Mouse (Mus musculus) neural tube, embryonic 11.5 days (tissue): ENCODE results near the gene Gm28047. TPM values are rescaled to one million over a fixed set of nuclear protein-coding genes. Genes with fewer than 3 reads are reported as not detected.

Source experiments
- ATAC-seq: fragments of 200-750 bp; cut with Nextera tagmentation; 2 replicates; pipeline ENCODE4 v1.8.0; 2017; ENCODE audit warnings: moderate number of reproducible peaks, mild to moderate bottlenecking, moderate TSS enrichment, moderate library complexity; ENCODE audit not compliant: insufficient read depth, low FRiP score, low TSS enrichment
- DNase-seq: peaks from one replicate; pipeline ENCODE4 v3.0.0-alpha.2; 2015; ENCODE audit warnings: low spot score
- H3K27ac ChIP-seq: fragments of 300-500 bp; sonication (generic); 2 replicates; pipeline ENCODE4 v1.5.1; 2014; ENCODE audit warnings: low read depth, mild to moderate bottlenecking, low read length
- H3K27me3 ChIP-seq: fragments of 300-500 bp; sonication (generic); 2 replicates; pipeline ENCODE4 v1.6.1; 2014; ENCODE audit warnings: mild to moderate bottlenecking, low read length, mixed read lengths; ENCODE audit not compliant: control insufficient read depth, insufficient read depth
- H3K36me3 ChIP-seq: fragments of 300-500 bp; sonication (generic); 2 replicates; pipeline ENCODE4 v1.6.1; 2014; ENCODE audit warnings: mild to moderate bottlenecking, low read length, moderate library complexity, mixed read lengths; ENCODE audit not compliant: control insufficient read depth, insufficient read depth
- H3K4me1 ChIP-seq: fragments of 300-500 bp; sonication (generic); 2 replicates; pipeline ENCODE4 v1.6.1; 2014; ENCODE audit warnings: low read length, mixed read lengths; ENCODE audit not compliant: control insufficient read depth, insufficient read depth
- H3K4me2 ChIP-seq: fragments of 300-500 bp; sonication (generic); 2 replicates; pipeline ENCODE4 v1.6.1; 2014; ENCODE audit warnings: low read depth, mild to moderate bottlenecking, moderate library complexity
- H3K4me3 ChIP-seq: fragments of 300-500 bp; sonication (generic); 2 replicates; pipeline ENCODE4 v1.5.1; 2014; ENCODE audit warnings: low read depth, low read length
- H3K9ac ChIP-seq: fragments of 300-500 bp; sonication (generic); 2 replicates; pipeline ENCODE4 v1.6.1; 2014; ENCODE audit warnings: mild to moderate bottlenecking, low read length
- H3K9me3 ChIP-seq: fragments of 300-500 bp; sonication (generic); 2 replicates; pipeline ENCODE4 v1.6.1; 2016; ENCODE audit warnings: low read length; ENCODE audit not compliant: control insufficient read depth
- WGBS: fragments of 180-500 bp; shearing (Covaris S2); extraction: QIAGEN DNeasy Blood & Tissue Kit; methylation state at CpG from one replicate; pipeline ENCODE4 v1.1.7; 2014; 5-methylcytosine and 5-hydroxymethylcytosine counted together
- polyA plus RNA-seq: library from polyadenylated mRNA; unstranded; fragments of >200 nt; fragmentation: Nextera tagmentation; extraction: Ambion mirVana; gene quantifications from 2 replicates; pipeline ENCODE4 v1.2.1, GENCODE M21; 2014

Gm28047 gene
- polyA plus RNA-seq, 1 experiment from 2014 or later = not detected

DNA sequence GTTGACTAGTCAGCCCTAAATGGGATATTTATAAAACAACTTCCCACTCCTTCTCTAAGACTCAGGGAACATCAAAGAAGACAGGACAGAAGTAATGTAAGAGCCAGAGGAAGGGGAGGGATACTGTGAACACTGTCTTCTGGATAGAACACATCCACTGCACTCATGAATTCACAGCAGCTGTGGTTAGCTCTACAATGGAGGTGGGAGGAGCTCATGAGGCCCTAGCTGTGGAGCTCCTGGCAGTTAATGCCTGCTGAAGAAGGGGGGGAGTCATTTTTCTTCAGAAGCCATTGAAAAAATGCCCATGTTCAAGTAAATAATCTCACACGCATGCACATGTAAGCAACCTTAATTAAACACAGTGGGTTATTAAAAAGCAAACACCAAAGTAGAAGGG, 47.9 kb downstream of the Gm28047 start:
- Histone ChIP-seq H3K9me3 (no peaks in the 10 kb centered on the region), H3K4me1 (no peaks in the 10 kb centered on the region), H3K9ac (no peak overlapping the region), H3K27me3 (no peaks in the 10 kb centered on the region), H3K27ac (no peak overlapping the region), H3K4me2 (no peak overlapping the region), H3K36me3 (no peaks in the 10 kb centered on the region), H3K4me3 (no peak overlapping the region)
- WGBS = 93% methylated on average over 1 of the region's 1 CpGs
- DNase-seq (no peak), ATAC-seq (no peak)

DNA sequence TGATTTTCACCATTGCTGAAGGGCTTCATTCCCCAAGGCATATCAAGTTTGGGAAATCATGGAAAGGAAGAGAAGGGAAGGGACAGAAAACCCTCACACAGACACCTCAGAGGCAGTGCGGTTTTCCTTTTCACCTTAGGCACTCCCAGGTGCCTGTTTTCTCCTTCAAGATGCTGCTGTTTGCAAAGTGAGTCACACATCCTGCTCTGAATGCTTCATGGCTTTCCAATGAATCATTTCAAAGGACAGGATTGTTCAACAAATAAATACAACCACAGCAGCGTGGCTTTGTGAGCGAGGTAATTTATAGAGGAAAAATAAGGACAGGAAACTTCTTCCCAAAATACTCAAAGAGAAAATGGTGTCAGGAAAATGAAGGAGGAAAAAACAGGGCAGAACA, 52.8 kb downstream of the Gm28047 start:
- Histone ChIP-seq H3K4me1 (no peaks in the 10 kb centered on the region), H3K9me3 (no peaks in the 10 kb centered on the region), H3K36me3 (no peaks in the 10 kb centered on the region), H3K27me3 (no peaks in the 10 kb centered on the region), H3K4me2 (no peak overlapping the region), H3K9ac (no peak overlapping the region), H3K27ac (no peak overlapping the region), H3K4me3 (no peak overlapping the region)
- 84% methylated on average over 3 of the region's 3 CpGs for WGBS
- DNase-seq = no peak
- no peak for ATAC-seq

DNA sequence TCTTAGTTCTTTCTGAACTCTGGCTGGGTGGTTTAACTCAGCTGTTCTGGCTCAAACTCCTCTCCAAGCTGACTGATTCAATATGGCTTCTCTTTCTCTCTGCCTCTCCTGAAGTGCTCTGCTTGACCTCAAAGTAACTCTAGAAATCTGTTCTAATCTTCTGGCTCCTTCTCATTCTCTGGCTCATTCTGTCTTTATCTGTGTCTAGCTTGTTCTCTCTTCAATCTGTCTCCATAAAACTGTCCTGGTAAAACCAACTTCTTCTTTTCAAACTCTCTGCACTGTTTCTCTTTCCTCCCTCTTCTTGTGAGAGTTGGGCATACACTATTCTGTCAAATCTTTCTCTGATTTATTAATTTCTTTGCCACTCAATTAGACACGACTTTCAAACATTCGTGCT, 57.0 kb downstream of the Gm28047 start:
- ATAC-seq = no peak
- Histone ChIP-seq H3K4me1 (no peaks in the 10 kb centered on the region), H3K36me3 (no peaks in the 10 kb centered on the region), H3K4me2 (no peak overlapping the region), H3K27ac (no peak overlapping the region), H3K9me3 (no peaks in the 10 kb centered on the region), H3K27me3 (no peaks in the 10 kb centered on the region), H3K9ac (no peak overlapping the region), H3K4me3 (no peak overlapping the region)
- 87% methylated on average over 2 of the region's 2 CpGs for WGBS
- DNase-seq = no peak

DNA sequence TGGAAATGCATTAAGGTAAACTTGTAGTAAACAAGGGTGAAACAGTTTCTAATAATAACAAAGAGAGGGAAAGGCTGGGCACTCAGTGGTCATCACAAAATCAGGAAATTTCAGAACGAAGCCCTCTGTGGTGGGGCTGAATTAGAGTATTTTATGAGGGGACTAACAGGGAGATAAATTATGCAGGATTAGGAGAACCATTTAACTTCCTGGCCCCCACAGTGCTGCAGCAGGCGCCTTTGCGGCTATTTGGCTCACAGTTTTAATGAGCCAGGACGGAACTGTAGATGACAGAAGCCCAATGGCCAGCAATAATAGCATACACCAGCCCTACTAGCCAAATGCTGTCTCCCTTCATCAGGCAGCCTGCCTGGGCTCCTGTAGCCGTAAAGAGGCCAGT, 61.2 kb downstream of the Gm28047 start:
- no peak overlapping the region for H3K27ac ChIP-seq
- H3K9ac ChIP-seq = no peak overlapping the region
- DNase-seq (no peak), ATAC-seq (no peak)
- no peaks in the 10 kb centered on the region for H3K27me3 ChIP-seq
- WGBS = 82% methylated on average over 5 of the region's 5 CpGs
- H3K4me2 ChIP-seq = no peak overlapping the region
- no peaks in the 10 kb centered on the region; the same call in 1 of the 2 replicates for H3K36me3 ChIP-seq
- no peaks in the 10 kb centered on the region for H3K9me3 ChIP-seq
- H3K4me1 ChIP-seq = no peaks in the 10 kb centered on the region
- no peak overlapping the region for H3K4me3 ChIP-seq

DNA sequence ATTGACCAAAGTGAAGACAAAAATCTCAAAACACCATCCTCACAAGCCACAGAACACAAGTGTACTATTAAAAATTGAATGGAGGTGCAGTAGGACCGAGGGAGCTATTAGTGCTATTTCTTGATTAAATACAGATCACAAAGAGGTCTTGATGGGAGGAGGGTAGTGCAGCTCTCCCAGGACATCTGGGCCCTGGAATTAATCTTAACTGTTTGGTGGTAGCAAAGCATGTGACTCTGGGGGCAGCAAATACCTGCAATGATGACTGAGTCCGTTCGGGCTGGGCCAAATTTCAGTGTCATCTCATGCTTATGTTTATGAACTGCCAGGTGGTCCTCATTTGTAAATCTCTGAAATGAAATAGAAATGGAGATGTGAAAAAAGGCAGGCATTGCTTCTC, 61.8 kb downstream of the Gm28047 start:
- Histone ChIP-seq H3K27me3 (no peaks in the 10 kb centered on the region), H3K36me3 (no peaks in the 10 kb centered on the region; the same call in 1 of the 2 replicates), H3K4me2 (no peak overlapping the region), H3K4me3 (no peak overlapping the region), H3K9ac (no peak overlapping the region), H3K27ac (no peak overlapping the region), H3K9me3 (no peaks in the 10 kb centered on the region), H3K4me1 (no peaks in the 10 kb centered on the region)
- DNase-seq = no peak
- no peak for ATAC-seq
- WGBS = 83% methylated on average over 3 of the region's 3 CpGs

DNA sequence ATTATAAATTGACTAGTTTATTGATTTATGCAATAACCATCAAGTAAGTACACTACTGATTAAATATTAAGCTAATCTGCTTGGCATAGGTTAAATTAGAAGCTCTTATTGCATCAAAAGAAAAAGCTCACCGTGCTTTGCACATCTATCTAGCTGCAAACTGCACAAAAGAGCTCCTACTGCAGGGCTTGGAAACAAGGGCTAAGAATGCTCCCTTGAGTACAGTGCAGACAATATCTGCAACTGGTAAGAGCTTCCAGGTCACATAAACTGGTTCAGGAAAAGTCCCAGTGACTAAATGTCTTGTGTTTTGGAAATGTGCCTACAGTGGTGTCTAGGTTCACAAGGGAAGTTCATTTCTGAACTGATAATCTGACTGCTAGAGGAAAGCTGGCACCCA, 62.4 kb downstream of the Gm28047 start:
- Histone ChIP-seq H3K27me3 (no peaks in the 10 kb centered on the region), H3K4me2 (no peak overlapping the region), H3K9me3 (no peaks in the 10 kb centered on the region), H3K27ac (no peak overlapping the region), H3K36me3 (no peaks in the 10 kb centered on the region; the same call in 1 of the 2 replicates), H3K9ac (no peak overlapping the region), H3K4me1 (no peaks in the 10 kb centered on the region), H3K4me3 (no peak overlapping the region)
- ATAC-seq = no peak
- no peak for DNase-seq
- WGBS = 96% methylated on average over 1 of the region's 1 CpGs

DNA sequence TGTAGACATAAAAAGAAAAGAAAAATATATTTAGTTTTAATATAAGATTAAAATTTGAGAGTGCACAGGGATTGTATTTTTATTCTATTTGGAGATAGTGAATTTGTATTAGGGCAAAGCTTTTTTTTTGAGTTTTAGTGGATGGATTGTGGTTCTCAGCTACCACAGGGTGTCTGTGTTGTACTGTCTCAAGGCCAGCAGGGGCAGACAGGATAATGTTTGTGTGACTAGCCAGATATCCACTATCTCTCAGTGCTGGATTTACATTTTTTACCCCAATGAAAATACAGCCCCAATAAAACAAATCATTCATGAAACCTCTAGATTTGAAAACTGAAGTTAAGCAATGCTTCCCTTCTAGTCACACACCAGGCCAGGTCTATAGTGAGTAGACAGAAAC, 67.3 kb downstream of the Gm28047 start:
- no peak overlapping the region for H3K27ac ChIP-seq
- H3K4me1 ChIP-seq = no peaks in the 10 kb centered on the region
- DNase-seq = no peak
- no peaks in the 10 kb centered on the region for H3K27me3 ChIP-seq
- no peak for ATAC-seq
- no peak overlapping the region for H3K4me3 ChIP-seq
- H3K4me2 ChIP-seq = no peak overlapping the region
- peaks cover 7% of the 10 kb centered on the region; the same call in 1 of the 2 replicates for H3K36me3 ChIP-seq
- no peak overlapping the region for H3K9ac ChIP-seq
- H3K9me3 ChIP-seq = no peaks in the 10 kb centered on the region

DNA sequence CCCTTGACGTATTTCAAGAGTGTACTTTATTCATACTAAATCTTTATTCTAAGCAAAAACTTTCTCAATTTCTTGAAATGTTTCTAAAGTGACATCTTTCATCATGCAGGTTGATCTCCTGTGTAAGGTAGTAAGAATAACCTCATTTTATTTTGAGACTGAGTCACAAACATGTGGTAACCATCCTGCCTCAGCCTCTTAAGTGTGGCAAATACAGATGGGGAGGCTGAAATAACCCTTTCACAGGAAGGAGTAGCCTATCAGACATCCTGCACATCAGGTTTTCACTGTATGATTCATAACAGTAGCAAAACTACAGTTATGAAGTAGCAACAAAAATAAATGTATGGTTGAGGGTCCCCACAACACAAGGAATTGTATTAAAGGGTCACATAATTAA, 69.3 kb downstream of the Gm28047 start:
- H3K9ac ChIP-seq = no peak overlapping the region
- no peak overlapping the region for H3K4me3 ChIP-seq
- DNase-seq (no peak), ATAC-seq (no peak)
- H3K27me3 ChIP-seq = no peaks in the 10 kb centered on the region
- H3K9me3 ChIP-seq = no peaks in the 10 kb centered on the region
- H3K4me1 ChIP-seq = no peaks in the 10 kb centered on the region
- peaks cover 7% of the 10 kb centered on the region; the same call in 1 of the 2 replicates for H3K36me3 ChIP-seq
- WGBS = 96% methylated on average over 1 of the region's 1 CpGs
- H3K4me2 ChIP-seq = no peak overlapping the region
- no peak overlapping the region for H3K27ac ChIP-seq

DNA sequence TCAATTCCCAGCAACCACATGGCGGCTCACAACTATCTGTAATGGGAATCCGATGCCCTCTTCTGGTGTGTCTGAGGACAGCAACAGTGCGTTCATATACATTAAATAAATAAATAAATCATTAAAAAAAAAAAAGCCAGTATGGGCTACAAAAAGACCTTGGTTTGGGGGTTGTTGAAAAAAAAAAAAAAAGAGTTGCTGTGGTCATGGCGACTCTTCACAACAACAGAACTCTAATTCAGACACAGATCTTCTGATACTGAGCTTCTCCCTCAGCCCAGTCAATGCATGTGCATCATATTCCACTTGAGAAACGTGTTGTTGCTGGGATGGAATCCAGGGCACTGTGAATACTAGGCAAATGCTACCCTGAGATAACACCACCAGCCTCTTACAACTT, 72.3 kb downstream of the Gm28047 start:
- ATAC-seq (no peak), DNase-seq (no peak)
- no peak overlapping the region for H3K27ac ChIP-seq
- no peaks in the 10 kb centered on the region for H3K4me1 ChIP-seq
- no peak overlapping the region for H3K4me3 ChIP-seq
- H3K36me3 ChIP-seq = peaks cover 7% of the 10 kb centered on the region; the same call in 1 of the 2 replicates
- H3K4me2 ChIP-seq = no peak overlapping the region
- no peaks in the 10 kb centered on the region for H3K9me3 ChIP-seq
- no peaks in the 10 kb centered on the region for H3K27me3 ChIP-seq
- H3K9ac ChIP-seq = no peak overlapping the region
- WGBS = 95% methylated on average over 5 of the region's 5 CpGs
